Mouse (Mus musculus) adrenal gland (tissue): ENCODE data around the gene Pcsk6.

ENCODE experiments used
- intact Hi-C: fragments of 180-260 bp; cut with DNase I; formaldehyde crosslinking; loops from one replicate; pipeline ENCODE4 v1.15.1; 2025

The Pcsk6 gene

DNA sequence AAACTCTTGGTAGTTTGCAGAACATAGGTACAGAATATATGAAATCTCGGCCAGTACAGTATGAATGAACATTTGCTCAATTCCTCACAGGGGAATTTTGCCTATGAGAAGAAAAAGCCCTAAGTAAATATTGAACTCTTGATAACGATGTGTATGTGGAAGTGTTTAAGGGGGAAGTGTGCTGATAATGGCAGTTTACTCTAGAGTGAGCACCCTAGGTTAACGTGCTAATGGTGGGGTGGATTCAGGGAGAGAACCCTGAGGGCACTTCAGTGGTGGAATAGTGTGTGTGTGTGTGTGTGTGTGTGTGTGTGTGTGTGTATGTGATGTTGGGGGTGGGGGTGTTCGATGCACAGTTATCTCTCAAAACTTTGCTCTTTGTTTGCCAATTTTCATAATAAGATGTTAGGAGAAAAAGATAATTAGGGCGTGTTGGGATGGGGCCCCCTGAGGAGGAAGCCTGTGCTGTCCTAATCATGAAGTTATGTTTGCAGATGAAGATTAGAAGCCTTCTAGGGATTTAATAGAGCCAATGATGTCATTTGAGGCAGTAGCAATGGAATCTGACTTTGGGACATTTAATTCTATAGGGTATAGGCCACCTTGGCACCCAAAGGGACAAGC is 19.2 kb downstream of the Pcsk6 start:
- intact Hi-C loops = no loop called here

DNA sequence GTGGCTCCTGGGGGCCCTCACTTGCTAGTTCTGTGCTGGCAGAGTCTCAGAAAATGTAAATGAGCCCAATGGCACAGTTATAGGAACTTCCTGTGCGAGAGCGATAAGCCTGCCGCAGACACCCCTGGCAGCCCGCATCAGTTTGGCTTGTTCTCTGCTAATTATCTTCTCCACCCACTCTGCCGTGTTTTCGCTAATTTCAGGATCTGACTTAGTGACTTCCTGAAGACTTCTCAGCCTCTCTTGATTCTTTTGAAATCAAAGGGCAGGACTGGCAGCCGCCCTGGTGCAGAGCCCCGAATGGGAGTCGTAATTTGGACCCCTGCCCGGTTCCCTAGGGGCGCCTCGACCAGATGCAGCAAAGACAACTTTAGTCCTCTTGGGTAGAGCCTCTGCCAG is 19.8 kb downstream of the Pcsk6 start:
- intact Hi-C loops = no loop called here

DNA sequence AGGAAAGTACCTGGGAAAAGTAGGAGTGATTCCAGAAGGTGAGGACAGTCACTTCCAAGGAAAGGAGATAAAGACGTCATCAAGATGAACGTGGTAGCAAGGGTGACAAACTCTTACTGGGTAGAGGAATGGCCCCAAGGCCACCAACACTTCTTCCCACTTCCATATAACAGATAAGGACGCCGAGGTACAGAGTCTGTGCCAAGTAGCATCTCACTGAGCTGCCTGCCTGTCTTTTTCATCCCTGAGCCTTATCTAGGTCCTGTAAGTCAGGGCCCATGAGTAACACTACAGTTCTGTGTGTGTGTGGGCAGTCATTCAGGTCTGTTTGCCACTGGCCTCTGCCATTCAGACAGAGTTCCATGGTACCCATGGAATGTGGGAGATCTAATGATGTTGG is 23.4 kb downstream of the Pcsk6 start:
- intact Hi-C loops = no loop called here

DNA sequence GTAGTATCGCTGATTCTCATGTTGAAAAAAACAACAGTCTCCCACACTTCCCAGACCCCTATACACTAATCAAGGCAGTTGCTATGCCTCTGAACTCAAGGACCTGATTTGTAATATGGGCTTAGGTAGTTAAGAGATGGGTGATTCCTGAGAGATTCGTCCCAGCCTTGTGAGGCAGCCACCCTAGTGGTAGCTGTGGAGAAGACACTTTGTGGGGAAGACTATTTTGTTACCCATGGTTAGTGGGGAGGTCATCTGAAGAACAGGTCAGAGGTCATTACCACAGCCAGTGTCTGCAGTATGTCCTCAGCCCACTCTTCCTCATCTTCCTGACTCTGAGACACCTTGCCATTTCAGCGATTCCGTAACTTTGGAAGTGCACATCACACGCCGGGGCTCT is 24.3 kb downstream of the Pcsk6 start:
- intact Hi-C loops = no loop called here

DNA sequence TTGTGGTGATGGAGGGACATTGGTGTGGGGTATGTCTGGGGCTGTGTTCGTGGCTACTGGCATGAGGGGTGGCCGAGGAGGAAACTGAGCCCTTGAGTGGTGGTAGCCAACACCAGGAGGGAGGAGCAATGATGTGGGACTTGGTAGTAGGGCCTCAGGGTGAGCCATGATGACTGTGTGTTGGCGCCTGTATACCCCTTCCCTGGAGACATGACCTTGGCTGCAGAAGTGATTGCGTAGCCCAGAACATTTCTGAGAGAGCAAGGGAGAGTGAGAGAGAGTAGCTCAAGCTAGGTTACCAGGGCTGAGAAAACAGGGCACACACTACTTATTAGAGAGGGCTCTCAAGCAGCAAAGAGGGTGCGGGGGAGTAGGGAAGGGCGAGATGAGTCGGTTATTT is 30.3 kb downstream of the Pcsk6 start:
- intact Hi-C loops = no loop called here

DNA sequence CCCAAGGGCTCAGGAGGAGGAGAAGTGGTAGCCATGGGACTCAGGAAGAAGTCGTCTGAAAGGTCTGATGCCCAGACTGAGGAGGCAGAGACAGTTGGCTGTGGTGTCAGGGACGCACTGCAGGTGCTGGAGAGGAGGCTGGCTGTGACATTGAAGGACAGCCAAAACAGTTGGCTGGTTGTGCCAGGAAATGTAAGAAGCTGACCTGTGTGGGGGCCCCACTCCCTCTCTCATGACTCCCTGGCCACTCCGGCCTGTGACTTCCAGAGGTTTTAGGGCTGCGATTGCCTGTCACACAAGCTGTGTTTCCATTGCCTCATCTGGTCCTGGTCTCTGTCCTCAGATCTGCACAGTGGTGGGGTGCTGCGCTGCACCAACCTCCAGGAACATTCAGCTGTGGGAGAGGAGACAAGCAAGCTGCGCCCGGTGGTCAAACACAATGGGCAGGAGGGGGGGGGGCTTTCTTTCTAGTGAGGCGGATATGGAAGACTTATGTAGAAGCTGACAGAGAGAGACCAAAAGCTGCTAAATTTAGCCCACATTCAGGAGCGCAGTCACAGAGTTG is 30.8 kb downstream of the Pcsk6 start:
- intact Hi-C loops = no loop called here

DNA sequence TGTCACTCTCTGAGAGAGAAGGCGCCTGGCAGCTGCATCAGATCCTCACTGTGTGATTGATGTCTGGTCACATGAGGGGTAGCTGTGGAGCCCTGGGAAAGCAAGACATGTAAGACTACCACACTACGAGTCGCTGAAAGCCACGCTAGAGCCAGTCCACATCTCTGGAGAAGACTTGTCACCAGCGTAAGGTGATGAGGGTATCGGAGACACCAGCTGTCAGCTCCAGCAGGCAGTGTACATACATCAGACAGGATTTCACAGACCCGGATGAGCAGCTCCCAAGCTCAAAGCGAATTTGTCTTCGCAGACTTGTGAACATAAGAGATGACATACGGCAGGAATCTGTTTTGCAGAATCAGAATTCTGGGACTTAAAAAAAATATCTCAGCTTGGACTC is 32.0 kb downstream of the Pcsk6 start:
- intact Hi-C loops = no loop called here

DNA sequence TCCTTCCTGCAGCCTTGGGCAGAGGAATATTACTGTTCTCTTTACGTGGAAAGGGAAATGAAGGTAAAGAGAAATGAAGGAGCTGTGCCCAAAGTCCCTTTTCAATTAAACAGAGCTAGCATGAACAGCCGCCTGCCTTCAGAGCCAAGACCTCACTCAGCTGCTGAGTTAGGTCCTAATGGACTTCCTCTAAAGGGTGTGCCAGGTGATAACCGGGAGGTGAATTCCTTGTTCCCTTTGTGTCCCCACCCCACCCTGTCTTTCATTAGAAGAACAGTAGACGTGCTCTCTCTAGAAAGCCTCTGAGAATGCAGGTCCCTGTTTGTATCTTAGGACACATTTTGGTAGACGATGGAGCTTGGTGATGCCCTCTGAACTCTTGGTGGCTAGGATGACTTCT is 33.7 kb downstream of the Pcsk6 start:
- intact Hi-C loops = no loop called here

DNA sequence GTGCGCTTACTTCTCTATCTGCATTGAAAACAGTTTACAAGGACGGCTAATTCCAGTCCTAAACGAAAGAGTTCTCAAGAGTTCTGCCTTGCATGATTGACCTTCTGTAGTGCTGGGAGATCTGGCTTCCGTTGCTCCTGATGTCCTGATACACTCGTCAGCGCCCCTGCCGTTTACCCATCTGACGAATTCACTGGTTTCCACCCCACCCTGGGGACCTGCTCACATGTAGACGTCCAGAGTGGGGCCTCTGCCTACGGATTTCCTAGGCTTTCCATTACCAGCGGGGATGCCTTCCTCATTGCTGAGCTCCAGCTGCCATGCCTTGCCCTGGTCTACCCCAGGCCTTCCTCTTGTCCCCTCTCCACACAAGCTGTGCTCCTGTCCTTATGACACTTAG is 39.7 kb downstream of the Pcsk6 start:
- intact Hi-C loops = no loop called here

DNA sequence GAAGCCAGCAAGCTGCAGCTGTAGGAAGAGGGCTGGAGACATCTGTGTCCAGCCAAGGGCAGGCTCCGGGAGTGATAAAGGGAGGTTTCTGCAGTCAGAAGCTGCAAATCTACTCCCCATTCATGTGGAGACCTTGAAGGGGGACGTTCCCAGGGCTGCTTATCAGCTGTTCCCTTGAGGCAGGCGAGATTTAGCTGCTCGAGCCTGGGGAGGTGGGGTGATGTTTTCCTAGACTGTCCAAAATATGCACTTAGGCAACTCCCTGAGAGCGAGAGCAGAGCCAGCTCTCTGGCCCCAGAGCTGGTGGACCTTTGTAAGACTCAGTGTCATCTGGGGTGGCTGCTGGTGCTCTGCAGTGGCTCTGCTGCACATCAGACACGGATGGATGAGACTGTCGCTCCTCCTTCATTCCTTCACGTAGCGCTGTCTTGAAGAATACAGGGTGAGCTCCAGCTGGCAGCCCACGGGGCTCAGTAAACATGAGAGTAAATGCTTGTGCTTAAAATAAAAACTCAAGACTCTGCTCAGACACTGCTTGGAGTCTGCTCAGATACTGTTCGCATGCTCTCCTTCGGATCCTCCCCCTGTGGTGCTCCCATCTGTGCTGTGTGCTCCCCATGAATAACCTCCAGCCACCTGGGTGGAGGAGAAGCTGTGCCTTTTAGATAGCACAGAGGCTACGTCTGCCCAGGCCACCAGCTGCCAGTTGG is 41.1 kb downstream of the Pcsk6 start:
- intact Hi-C loops = no loop called here

DNA sequence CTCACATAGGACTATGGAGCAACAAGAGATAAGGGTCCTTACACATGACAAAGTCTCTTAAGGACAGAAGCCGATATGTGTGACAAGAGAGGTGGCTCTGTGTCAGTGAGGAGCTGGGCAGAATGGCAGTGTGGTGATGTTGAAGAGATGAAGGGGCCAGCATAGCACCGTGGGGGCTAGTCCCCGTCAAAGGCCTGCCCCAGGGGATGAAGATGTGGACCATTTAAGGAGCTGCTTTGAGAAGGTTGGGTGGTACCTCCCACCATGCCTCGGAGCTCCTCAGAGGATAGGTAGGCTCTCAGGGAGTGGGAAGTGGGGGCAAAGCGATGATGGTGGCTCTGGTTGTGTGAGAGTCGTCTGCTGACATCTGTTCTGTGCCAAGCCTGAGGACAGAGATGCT is 41.9 kb downstream of the Pcsk6 start:
- intact Hi-C loops = no loop called here

DNA sequence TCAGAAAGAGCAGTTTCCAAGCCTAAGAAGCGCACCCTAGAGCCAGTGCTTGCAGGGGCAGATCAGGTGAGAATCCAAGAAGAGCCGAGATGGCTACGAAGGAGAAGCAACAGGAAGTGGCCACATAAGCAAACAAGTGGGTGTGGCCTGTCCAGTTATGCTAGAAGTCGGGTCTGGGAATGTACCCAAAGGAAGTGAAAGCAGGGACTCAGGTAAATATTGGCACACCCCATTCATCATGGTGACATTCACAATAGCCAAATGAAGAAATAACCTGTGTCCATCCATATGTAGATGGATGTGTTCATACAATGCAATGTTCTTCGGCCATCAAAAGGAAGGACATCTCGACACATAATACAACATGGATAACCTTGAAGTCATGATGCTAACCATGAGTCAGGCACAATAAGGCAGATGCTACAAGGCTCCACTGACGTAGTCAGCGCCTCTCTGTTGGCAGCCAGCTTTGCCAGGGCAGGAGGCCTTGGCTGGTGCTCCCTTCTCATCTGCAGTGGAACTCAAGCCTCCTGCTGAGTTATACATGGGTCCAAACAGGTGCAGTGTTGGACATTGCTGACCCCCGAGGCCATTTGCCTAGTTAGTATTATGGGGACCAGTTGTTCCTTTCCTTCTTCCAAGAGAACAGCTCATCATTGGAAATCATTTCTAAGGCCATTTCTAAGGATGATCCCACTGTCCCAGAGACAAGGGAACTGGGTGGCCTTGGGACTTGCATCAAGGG is 45.2 kb downstream of the Pcsk6 start:
- intact Hi-C loops = no loop called here

DNA sequence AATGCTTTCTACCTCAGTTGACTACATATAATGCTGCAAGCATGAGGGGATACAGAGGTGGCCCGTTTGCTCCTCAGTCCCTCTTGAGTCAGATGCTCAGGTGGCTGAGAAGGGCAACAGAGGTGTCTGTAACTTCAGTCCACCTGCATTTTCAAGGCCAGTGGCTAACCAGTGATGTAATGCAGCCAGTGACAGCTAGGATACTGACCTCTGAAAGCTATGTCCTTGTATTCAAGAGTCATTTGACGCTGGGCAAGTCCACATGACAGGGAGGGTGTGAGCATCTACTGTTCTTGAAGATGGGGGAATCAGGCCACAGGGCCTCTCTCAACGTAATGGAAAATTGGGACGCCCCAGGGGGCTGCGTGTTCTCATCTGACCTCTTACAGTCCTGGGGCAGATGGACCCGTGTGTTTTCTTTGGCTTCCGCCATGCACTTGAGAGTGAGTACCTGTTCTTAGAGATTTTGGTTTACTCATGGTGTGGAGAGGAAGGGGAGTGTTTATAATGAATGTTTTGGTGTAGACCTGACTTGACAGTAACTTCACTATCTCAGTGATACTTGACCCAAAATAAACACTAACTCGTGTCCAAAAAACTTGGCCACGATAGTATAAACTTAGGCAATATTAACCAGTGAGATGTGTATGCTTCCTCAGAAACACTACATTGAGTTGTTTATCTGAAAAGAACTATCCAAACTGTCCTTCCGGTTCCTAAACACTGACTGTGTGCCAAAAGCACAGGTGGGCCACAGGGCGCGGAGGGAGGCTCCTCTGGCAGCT is 48.0 kb downstream of the Pcsk6 start:
- intact Hi-C loops = no loop called here

DNA sequence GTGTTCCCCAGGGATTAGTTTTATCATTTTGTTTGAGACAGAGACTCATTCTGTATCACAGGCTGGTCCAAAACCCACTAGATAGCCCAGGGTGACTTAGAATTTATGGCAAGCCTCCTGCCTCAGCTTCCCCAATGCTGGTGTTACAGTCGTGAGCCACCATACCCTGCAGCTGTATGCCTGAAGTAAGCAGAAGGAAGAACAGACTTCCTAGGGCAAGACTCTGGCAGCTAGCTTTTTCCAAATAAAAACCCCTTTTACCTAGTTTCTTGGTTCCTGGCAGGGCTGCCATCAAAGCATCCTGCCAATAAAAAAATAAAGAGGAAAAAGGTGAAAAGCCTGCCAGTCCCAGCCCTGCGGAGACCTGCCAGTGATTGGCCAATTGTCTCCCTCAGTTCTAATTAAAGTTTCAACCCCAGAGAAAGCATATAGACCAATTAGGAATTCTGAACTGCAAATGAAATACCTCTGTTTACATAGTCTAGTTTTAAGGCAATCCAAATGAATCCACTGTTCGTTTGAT is 51.6 kb downstream of the Pcsk6 start:
- intact Hi-C loops = no loop called here

DNA sequence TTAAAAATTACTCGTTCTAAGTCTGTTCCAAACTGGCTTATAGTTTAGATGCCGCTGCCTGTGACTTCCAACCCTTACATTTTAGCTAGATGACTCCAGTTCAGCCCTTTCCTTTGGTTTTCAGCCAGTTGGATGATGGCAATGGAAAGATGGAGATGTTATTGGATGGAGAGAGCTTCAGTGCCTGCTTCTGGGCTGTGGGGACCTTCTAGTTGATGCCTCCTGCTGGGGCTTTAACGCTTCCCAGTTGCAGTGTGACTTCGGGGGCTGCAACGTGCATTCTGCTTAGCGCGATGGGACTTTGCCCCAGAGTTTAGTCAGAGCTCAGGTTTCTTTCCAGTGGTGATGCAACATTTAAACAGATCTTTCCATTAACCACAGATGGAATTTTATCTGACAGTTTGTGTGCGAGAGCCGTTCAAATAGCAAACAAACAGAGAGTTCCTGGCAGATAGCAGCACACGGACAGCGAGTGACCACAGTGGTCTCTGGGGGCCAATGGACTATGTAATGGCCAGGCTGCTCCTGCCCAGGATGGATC is 53.3 kb downstream of the Pcsk6 start:
- intact Hi-C loops = no loop called here

DNA sequence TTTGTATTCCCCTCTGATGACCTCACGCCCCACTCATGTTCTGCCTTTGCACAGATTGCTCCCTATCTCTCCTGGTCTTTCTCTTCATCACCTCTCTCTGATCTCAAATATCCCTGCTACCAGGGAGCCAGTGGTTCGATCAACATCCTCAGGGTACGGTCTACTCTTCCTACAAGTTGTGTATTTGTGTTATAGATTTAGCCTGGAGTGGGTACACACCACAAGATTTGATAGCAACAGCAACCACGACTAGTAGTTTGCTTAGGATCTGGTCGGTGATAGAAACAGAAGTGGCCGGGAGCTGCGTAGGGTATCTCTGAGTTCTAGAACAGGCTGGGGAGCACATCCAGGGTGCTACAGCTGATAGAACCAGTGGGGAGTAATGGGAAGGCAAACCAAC is 54.3 kb downstream of the Pcsk6 start:
- intact Hi-C loops = no loop called here

DNA sequence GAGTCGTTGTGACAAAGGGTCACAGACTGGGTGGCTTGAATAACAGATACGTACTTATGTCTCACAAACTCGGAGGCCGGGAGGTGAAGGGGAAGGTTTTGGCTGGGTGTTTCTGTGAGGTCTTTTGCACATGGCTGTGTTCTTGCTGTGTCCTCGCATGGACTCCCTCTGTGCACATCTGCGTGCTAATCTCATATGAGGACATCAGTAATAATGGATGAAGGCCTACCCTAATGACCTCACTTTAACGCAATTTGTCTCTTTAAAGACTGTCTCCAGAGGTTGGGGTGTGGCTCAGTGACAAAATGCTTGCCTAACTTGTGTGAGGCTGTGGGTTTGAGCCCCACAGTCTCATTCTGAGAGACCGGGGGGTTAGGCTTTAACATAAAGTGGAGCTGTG is 55.0 kb downstream of the Pcsk6 start:
- intact Hi-C loops = no loop called here

DNA sequence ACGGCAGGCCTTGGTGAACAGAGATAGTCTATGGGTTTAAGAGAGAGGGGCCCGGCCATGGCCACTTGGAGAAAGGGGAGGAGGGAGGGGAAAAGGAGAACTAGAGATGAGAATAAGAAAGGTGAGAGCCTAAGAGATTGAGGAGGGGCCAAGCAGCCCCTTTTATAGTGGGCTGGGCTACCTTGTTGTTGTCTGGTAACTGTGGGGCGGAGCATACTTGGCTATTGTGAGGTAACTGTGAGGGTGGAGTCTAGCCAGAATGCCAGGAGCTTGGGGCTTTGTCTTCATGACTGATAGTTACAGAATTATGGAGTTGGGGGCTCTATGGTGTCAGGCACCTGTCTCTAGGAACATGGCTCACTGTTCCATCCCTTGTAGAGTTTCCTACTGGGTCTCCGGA is 56.9 kb downstream of the Pcsk6 start:
- intact Hi-C loops = no loop called here

DNA sequence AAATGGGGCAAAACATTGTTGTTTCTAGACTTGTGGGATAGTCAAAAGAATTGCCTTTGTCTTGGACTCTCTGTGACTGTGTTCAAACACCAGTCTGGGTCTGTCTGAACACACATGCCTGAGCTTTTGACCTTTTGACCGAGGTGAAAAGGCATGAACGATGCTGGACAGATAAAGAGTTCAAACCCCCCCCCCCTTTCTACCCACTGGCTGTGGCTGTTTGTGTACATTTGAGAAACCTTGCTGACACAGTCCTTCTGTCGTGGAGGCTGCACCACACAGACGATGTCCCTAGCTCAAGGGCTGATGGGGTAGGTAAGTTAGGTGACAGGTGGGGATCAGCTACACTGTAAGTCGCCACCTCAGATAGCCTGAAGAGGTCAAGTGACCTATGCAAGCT is 67.9 kb downstream of the Pcsk6 start:
- intact Hi-C loops = no loop called here

DNA sequence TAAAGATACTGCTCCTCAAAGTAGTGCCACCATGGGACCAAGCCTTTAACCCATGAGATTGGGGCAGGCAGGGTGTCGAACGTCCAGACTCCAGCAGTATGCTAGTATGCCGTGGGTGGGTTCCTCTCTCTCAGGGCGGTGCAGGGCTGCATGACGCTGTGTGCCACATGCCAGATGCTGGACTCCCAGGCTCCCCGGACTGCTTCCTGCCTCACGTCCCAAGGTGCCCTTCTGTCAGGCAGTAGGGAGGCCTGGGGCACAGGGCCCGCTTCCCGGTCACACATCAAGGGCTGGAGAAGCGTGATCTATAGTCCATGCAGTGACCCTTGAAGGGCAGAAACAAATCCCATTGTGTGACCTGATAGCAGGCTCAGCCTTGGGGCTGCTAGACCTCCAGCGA is 68.9 kb downstream of the Pcsk6 start:
- intact Hi-C loops = no loop called here
